In genomic region chr17:86444578-86445419, GRCm38 (mm10) we compare ENCODE assay signal across 8 mouse cellular contexts.
DNase-seq lines count a peak whose midpoint lies in the region; ATAC-seq and TF ChIP-seq lines count a peak whose summit lies in the region.

No protein-coding gene starts in this region.

- H3K4me1 ChIP-seq in brown adipose tissue, adult 24 weeks (ENCODE audit: control insufficient read depth, insufficient read depth, insufficient read length, low read length) = peaks cover 11% of the 10 kb centered on the region
- peaks cover 9% of the 10 kb centered on the region for H3K4me1 ChIP-seq in forebrain, embryonic 10.5 days
- peaks cover 13% of the 10 kb centered on the region for H3K4me1 ChIP-seq in heart, embryonic 15.5 days (replicated peaks)
- H3K4me1 ChIP-seq in liver, embryonic 14.5 days (replicated peaks; ENCODE audit: control insufficient read depth in 2 of 2, insufficient read depth in 2 of 2, low read length in 1 of 2) = peaks cover 0 to 7% of the 10 kb centered on the region in 2 experiments; a peak in 2 of 4 replicates
- peaks cover 6% of the 10 kb centered on the region for H3K4me1 ChIP-seq in neural tube, embryonic 11.5 days (ENCODE audit: control insufficient read depth, insufficient read depth, low read length)
- H3K4me1 ChIP-seq in stomach, postnatal 0 days (replicated peaks; ENCODE audit: control insufficient read depth, insufficient read depth) = peaks cover 5% of the 10 kb centered on the region

- peak overlapping the region; percentile 42 for H3K4me2 ChIP-seq in heart, embryonic 15.5 days
- no peak overlapping the region; the same call in 1 of the 2 replicates for H3K4me2 ChIP-seq in liver, embryonic 14.5 days (ENCODE audit: low read depth)
- H3K4me2 ChIP-seq in neural tube, embryonic 11.5 days (ENCODE audit: low read depth) = no peak overlapping the region
- H3K4me2 ChIP-seq in stomach, postnatal 0 days (replicated peaks; ENCODE audit: low read depth) = peak overlapping the region; percentile 44

- 0 out of 2 replicates have a peak overlapping the region, but pooled peaks have one; percentile 1 for H3K27ac ChIP-seq in brown adipose tissue, adult 24 weeks (replicated peaks; ENCODE audit: low read depth, low read length)
- H3K27ac ChIP-seq in forebrain, embryonic 10.5 days = peak overlapping the region; percentile 64; the same call in 1 of the 2 replicates
- H3K27ac ChIP-seq in heart, embryonic 15.5 days = peak overlapping the region; percentile 67
- H3K27ac ChIP-seq in liver, embryonic 14.5 days = no peak overlapping the region
- H3K27ac ChIP-seq in neural tube, embryonic 11.5 days (ENCODE audit: low read depth, low read length) = no peak overlapping the region
- peak overlapping the region; percentile 78 for H3K27ac ChIP-seq in stomach, postnatal 0 days (replicated peaks)

- WGBS in forebrain, embryonic 10.5 days = 42% methylated on average over 15 of the region's 15 CpGs
- 33% methylated on average over 15 of the region's 15 CpGs for WGBS in heart, embryonic 15.5 days
- 37% methylated on average over 15 of the region's 15 CpGs for WGBS in liver, embryonic 14.5 days (ENCODE audit: insufficient replicate concordance)
- WGBS in neural tube, embryonic 11.5 days = 42% methylated on average over 15 of the region's 15 CpGs
- whole genome bisulfite sequencing in stomach, postnatal 0 days = 35% methylated on average over 15 of the region's 15 CpGs

- TF ChIP-seq CTCF in liver, embryonic 14.5 days (IDR thresholded peaks at IDR 0.05; ENCODE audit: low read depth) = peak; percentile 87
- peak; percentile 99 for TF ChIP-seq CTCF in stomach, postnatal 0 days (IDR thresholded peaks at IDR 0.05; ENCODE audit: low read depth)

- H3K4me3 ChIP-seq in brown adipose tissue, adult 24 weeks (ENCODE audit: insufficient read depth, low read depth, low read length) = no peak overlapping the region
- H3K4me3 ChIP-seq in forebrain, embryonic 10.5 days = no peak overlapping the region
- H3K4me3 ChIP-seq in heart, embryonic 15.5 days = no peak overlapping the region
- no peak overlapping the region for H3K4me3 ChIP-seq in liver, embryonic 14.5 days (ENCODE audit: insufficient read depth in 1 of 2, low read depth in 2 of 2, low read length in 2 of 2)
- H3K4me3 ChIP-seq in neural tube, embryonic 11.5 days (ENCODE audit: low read depth, low read length) = no peak overlapping the region
- H3K4me3 ChIP-seq in stomach, postnatal 0 days (ENCODE audit: low read depth, low read length) = no peak overlapping the region

- peak overlapping the region; percentile 23; the same call in 1 of the 2 replicates for H3K9ac ChIP-seq in heart, embryonic 15.5 days
- H3K9ac ChIP-seq in liver, embryonic 14.5 days (replicated peaks) = no peak overlapping the region
- H3K9ac ChIP-seq in neural tube, embryonic 11.5 days (ENCODE audit: low read length) = no peak overlapping the region
- 0 out of 2 replicates have a peak overlapping the region, but pooled peaks have one; percentile 31 for H3K9ac ChIP-seq in stomach, postnatal 0 days (ENCODE audit: low read length)

- ATAC-seq in heart, embryonic 15.5 days (replicated peaks; ENCODE audit: insufficient number of reproducible peaks, insufficient read depth, low FRiP score, low read depth) = peak; percentile 92
- peak; percentile 75 for ATAC-seq in liver, embryonic 14.5 days (ENCODE audit: insufficient read depth)
- ATAC-seq in neural tube, embryonic 11.5 days (ENCODE audit: insufficient read depth, low FRiP score, low TSS enrichment) = peak; percentile 72
- ATAC-seq in stomach, postnatal 0 days (ENCODE audit: low FRiP score, low TSS enrichment) = peak; percentile 98

- peaks cover 10% of the 10 kb centered on the region; the same call in 1 of the 2 replicates for H3K9me3 ChIP-seq in forebrain, embryonic 10.5 days
- no peaks in the 10 kb centered on the region for H3K9me3 ChIP-seq in heart, embryonic 15.5 days (replicated peaks)
- H3K9me3 ChIP-seq in liver, embryonic 14.5 days (ENCODE audit: control insufficient read depth, low read length) = no peaks in the 10 kb centered on the region
- no peaks in the 10 kb centered on the region; the same call in 1 of the 2 replicates for H3K9me3 ChIP-seq in neural tube, embryonic 11.5 days (ENCODE audit: control insufficient read depth, low read length)
- H3K9me3 ChIP-seq in stomach, postnatal 0 days (ENCODE audit: control insufficient read depth, low read length) = no peaks in the 10 kb centered on the region

- H3K36me3 ChIP-seq in forebrain, embryonic 10.5 days (replicated peaks) = no peaks in the 10 kb centered on the region
- no peaks in the 10 kb centered on the region for H3K36me3 ChIP-seq in heart, embryonic 15.5 days
- no peaks in the 10 kb centered on the region for H3K36me3 ChIP-seq in liver, embryonic 14.5 days (replicated peaks; ENCODE audit: control insufficient read depth, insufficient read depth, low read depth)
- no peaks in the 10 kb centered on the region for H3K36me3 ChIP-seq in neural tube, embryonic 11.5 days (ENCODE audit: control insufficient read depth, insufficient read depth, low read length)
- H3K36me3 ChIP-seq in stomach, postnatal 0 days (ENCODE audit: control insufficient read depth, insufficient read depth, low read length) = no peaks in the 10 kb centered on the region

- no peaks in the 10 kb centered on the region for H3K27me3 ChIP-seq in forebrain, embryonic 10.5 days (ENCODE audit: poor library complexity, severe bottlenecking)
- H3K27me3 ChIP-seq in heart, embryonic 15.5 days = no peaks in the 10 kb centered on the region
- no peaks in the 10 kb centered on the region for H3K27me3 ChIP-seq in liver, embryonic 14.5 days (ENCODE audit: control insufficient read depth, insufficient read depth, low read length)
- no peaks in the 10 kb centered on the region for H3K27me3 ChIP-seq in neural tube, embryonic 11.5 days (ENCODE audit: control insufficient read depth, insufficient read depth, low read length)
- no peaks in the 10 kb centered on the region for H3K27me3 ChIP-seq in stomach, postnatal 0 days (ENCODE audit: control insufficient read depth, insufficient read depth, low read length)

- TF ChIP-seq EP300 in liver, embryonic 14.5 days (IDR thresholded peaks at IDR 0.05; ENCODE audit: low read depth) = no peak
- no peak for TF ChIP-seq EP300 in stomach, postnatal 0 days (optimal IDR thresholded peaks at IDR 0.05)

- DNase-seq in CD4-positive, CD25-positive, alpha-beta regulatory T cell, adult 2 months (ENCODE audit: low read depth, low spot score) = peak; percentile 95
- peak; percentile 83 for DNase-seq in forebrain, embryonic 10.5 days (ENCODE audit: extremely low spot score, low spot score)
- peak; percentile 97 to 98 for DNase-seq in kidney, postnatal 25 days
- DNase-seq in liver, embryonic 14.5 days (ENCODE audit: low read depth in 3 of 3, low spot score in 3 of 3) = peak; percentile 56 to 64 (median 57)
- peak; percentile 91 for DNase-seq in neural tube, embryonic 11.5 days (ENCODE audit: low spot score)
- peak; percentile 94 for DNase-seq in stomach, postnatal 0 days (ENCODE audit: low spot score)

Comparison
In these comparisons a context has a peak if more than half of its experiments do, and no peak if none do; other contexts are left out.
1. H3K27ac ChIP-seq: peak in brown adipose tissue, adult 24 weeks (single experiment), forebrain, embryonic 10.5 days (single experiment), heart, embryonic 15.5 days (single experiment) and stomach, postnatal 0 days (single experiment); none in liver, embryonic 14.5 days (single experiment) and neural tube, embryonic 11.5 days (single experiment).
2. H3K4me2 ChIP-seq: peak in heart, embryonic 15.5 days (single experiment) and stomach, postnatal 0 days (single experiment); none in liver, embryonic 14.5 days (single experiment) and neural tube, embryonic 11.5 days (single experiment).
3. H3K9ac ChIP-seq: peak in heart, embryonic 15.5 days (single experiment) and stomach, postnatal 0 days (single experiment); none in liver, embryonic 14.5 days (single experiment) and neural tube, embryonic 11.5 days (single experiment).
4. Peak in every context shown above with its lines, with median percentiles within 50 percentile points of each other: DNase-seq and ATAC-seq.